Mouse (Mus musculus) heart, adult 8-10 months (tissue): Measurements from ENCODE around the gene Phospho1. TPM values are rescaled to one million over a fixed set of nuclear protein-coding genes. Genes with fewer than 3 reads are reported as not detected.

Source experiments
- DNase-seq: peaks from one replicate; pipeline ENCODE4 v3.0.0; 2022; ENCODE audit warnings: low spot score
- total RNA-seq, 4 experiments: library from RNA; stranded (reverse); gene quantifications; 2 replicates each; pipeline ENCODE4 v1.2.4; 2022

The Phospho1 gene
- total RNA-seq, 4 experiments from 2014 or later, result 171 to 185 (median 175) TPM

- DNase-seq, result no peak
Measured at GRCm38 (mm10) chr11:95834143-95834667, 9.9 kb downstream of the Phospho1 start.

- no peak for DNase-seq
Measured at GRCm38 (mm10) chr11:95834742-95835710, 10.7 kb downstream of the Phospho1 start.

GRCm38 (mm10) chr11:95835832-95836231 lies 11.5 kb downstream of the Phospho1 start:
- DNase-seq, result no peak

GRCm38 (mm10) chr11:95836433-95836832 lies 12.1 kb downstream of the Phospho1 start:
- DNase-seq, result peak; percentile 60

GRCm38 (mm10) chr11:95837059-95837458 lies 12.8 kb downstream of the Phospho1 start, which contains the start of gene Gngt2:
TSS of gene Gngt2 (plus strand) at chr11:95837216.
- peak; percentile 83 for DNase-seq

- DNase-seq, result no peak
Measured at GRCm38 (mm10) chr11:95838598-95838997, 14.3 kb downstream of the Phospho1 start.

- no peak for DNase-seq
Measured at GRCm38 (mm10) chr11:95838999-95839868, 14.9 kb downstream of the Phospho1 start.

GRCm38 (mm10) chr11:95840694-95841497 lies 16.6 kb downstream of the Phospho1 start:
- no peak for DNase-seq

- no peak for DNase-seq
Measured at GRCm38 (mm10) chr11:95841498-95841830, 17.2 kb downstream of the Phospho1 start.

GRCm38 (mm10) chr11:95842074-95842681 lies 17.9 kb downstream of the Phospho1 start, which contains the start of gene Abi3:
TSS of gene Abi3 (minus strand) at chr11:95842476.
- peak; percentile 76 for DNase-seq

GRCm38 (mm10) chr11:95842953-95843352 lies 18.7 kb downstream of the Phospho1 start:
- DNase-seq, result no peak

GRCm38 (mm10) chr11:95843421-95843950 lies 19.2 kb downstream of the Phospho1 start:
- no peak for DNase-seq

- DNase-seq, result no peak
Measured at GRCm38 (mm10) chr11:95844935-95845334, 20.6 kb downstream of the Phospho1 start.

- no peak for DNase-seq
Measured at GRCm38 (mm10) chr11:95850898-95851297, 26.6 kb downstream of the Phospho1 start.

- DNase-seq, result no peak
Measured at GRCm38 (mm10) chr11:95853684-95854083, 29.4 kb downstream of the Phospho1 start.

- no peak for DNase-seq
Measured at GRCm38 (mm10) chr11:95857306-95857705, 33.0 kb downstream of the Phospho1 start.

GRCm38 (mm10) chr11:95857716-95858527 lies 33.6 kb downstream of the Phospho1 start:
- DNase-seq, result no peak

GRCm38 (mm10) chr11:95858528-95859467 lies 34.5 kb downstream of the Phospho1 start:
- DNase-seq, result peak; percentile 96
